Mouse (Mus musculus): Measurements from ENCODE around the gene Olfr1415. TPM values are rescaled to one million over a fixed set of nuclear protein-coding genes. Genes with fewer than 3 reads are reported as not detected.
"Not testable (repeated sequence)": the region's sequence is repeated elsewhere in the genome, so short reads cannot be mapped to it uniquely, and the experiment has no call there.

Olfr1415 gene
- not detected in 2 replicates for polyA plus RNA-seq (2015; fragmentation: Nextera tagmentation; extraction: Ambion mirVana)

GRCm38 (mm10) chr1:92496001-92496400 is at the start of gene Olfr1415:
Gene Olfr1415, minus strand, starts transcription at chr1:92496101.
- H3K9me3 ChIP-seq (ENCODE audit: low read length) = no peaks in the 10 kb centered on the region
- no peak within 1 kb of the TSS for H3K9ac ChIP-seq (replicated peaks; ENCODE audit: low read length)
- 77% methylated on average over 2 of the region's 2 CpGs for WGBS
- H3K4me3 ChIP-seq (ENCODE audit: low read length) = no peak within 1 kb of the TSS
- no peaks in the 10 kb centered on the region for H3K36me3 ChIP-seq (ENCODE audit: insufficient read depth, low read length)
- H3K27ac ChIP-seq (ENCODE audit: low read length) = no peak within 1 kb of the TSS
- no peak within 1 kb of the TSS for H3K4me2 ChIP-seq (replicated peaks; ENCODE audit: low read depth, low read length)
- ATAC-seq (ENCODE audit: low FRiP score, low TSS enrichment) = no peak
- no peaks in the 10 kb centered on the region for H3K27me3 ChIP-seq (ENCODE audit: insufficient read depth, low read length)
- H3K4me1 ChIP-seq (ENCODE audit: insufficient read depth, low read length) = no peaks in the 10 kb centered on the region

- no peak for ATAC-seq (ENCODE audit: low FRiP score, low TSS enrichment)
- Histone ChIP-seq H3K27ac (ENCODE audit: low read length) (no peak overlapping the region), H3K9me3 (ENCODE audit: low read length) (no peaks in the 10 kb centered on the region), H3K36me3 (ENCODE audit: insufficient read depth, low read length) (no peaks in the 10 kb centered on the region), H3K4me3 (ENCODE audit: low read length) (no peak overlapping the region), H3K4me1 (ENCODE audit: insufficient read depth, low read length) (no peaks in the 10 kb centered on the region), H3K27me3 (ENCODE audit: insufficient read depth, low read length) (0 out of 2 replicates have a peak, but pooled peaks cover 3% of the 10 kb centered on the region), H3K4me2 (replicated peaks; ENCODE audit: low read depth, low read length) (no peak overlapping the region), H3K9ac (replicated peaks; ENCODE audit: low read length) (no peak overlapping the region)
- WGBS = 61% methylated on average over 2 of the region's 2 CpGs
Measured at GRCm38 (mm10) chr1:92539071-92539470, 43.2 kb upstream of the Olfr1415 start.

GRCm38 (mm10) chr1:92536972-92537371 is 41.1 kb upstream of the Olfr1415 start:
- H3K4me3 ChIP-seq (ENCODE audit: low read length) = no peak overlapping the region
- no peak overlapping the region for H3K27ac ChIP-seq (ENCODE audit: low read length)
- no peak for ATAC-seq (ENCODE audit: low FRiP score, low TSS enrichment)
- H3K9me3 ChIP-seq (ENCODE audit: low read length) = no peaks in the 10 kb centered on the region
- no peak overlapping the region for H3K9ac ChIP-seq (replicated peaks; ENCODE audit: low read length)
- H3K36me3 ChIP-seq (ENCODE audit: insufficient read depth, low read length) = no peaks in the 10 kb centered on the region
- 28% methylated on average over 5 of the region's 5 CpGs for WGBS
- H3K4me1 ChIP-seq (ENCODE audit: insufficient read depth, low read length) = no peaks in the 10 kb centered on the region
- no peak overlapping the region for H3K4me2 ChIP-seq (replicated peaks; ENCODE audit: low read depth, low read length)
- H3K27me3 ChIP-seq (ENCODE audit: insufficient read depth, low read length) = 0 out of 2 replicates have a peak, but pooled peaks cover 3% of the 10 kb centered on the region

- H3K36me3 ChIP-seq (ENCODE audit: insufficient read depth, low read length) = no peaks in the 10 kb centered on the region
- WGBS = 87% methylated on average over 3 of the region's 3 CpGs
- no peaks in the 10 kb centered on the region for H3K9me3 ChIP-seq (ENCODE audit: low read length)
- no peak overlapping the region for H3K4me2 ChIP-seq (replicated peaks; ENCODE audit: low read depth, low read length)
- no peak overlapping the region for H3K4me3 ChIP-seq (ENCODE audit: low read length)
- ATAC-seq (ENCODE audit: low FRiP score, low TSS enrichment) = no peak
- no peak overlapping the region for H3K27ac ChIP-seq (ENCODE audit: low read length)
- 0 out of 2 replicates have a peak, but pooled peaks cover 6% of the 10 kb centered on the region for H3K4me1 ChIP-seq (ENCODE audit: insufficient read depth, low read length)
- no peaks in the 10 kb centered on the region for H3K27me3 ChIP-seq (ENCODE audit: insufficient read depth, low read length)
- H3K9ac ChIP-seq (replicated peaks; ENCODE audit: low read length) = no peak overlapping the region
Measured at GRCm38 (mm10) chr1:92523764-92524163, 27.9 kb upstream of the Olfr1415 start.

GRCm38 (mm10) chr1:92521376-92521775 is 25.5 kb upstream of the Olfr1415 start:
- Histone ChIP-seq H3K9me3 (ENCODE audit: low read length) (no peaks in the 10 kb centered on the region), H3K27me3 (ENCODE audit: insufficient read depth, low read length) (no peaks in the 10 kb centered on the region), H3K27ac (ENCODE audit: low read length) (no peak overlapping the region), H3K36me3 (ENCODE audit: insufficient read depth, low read length) (no peaks in the 10 kb centered on the region), H3K4me2 (replicated peaks; ENCODE audit: low read depth, low read length) (no peak overlapping the region), H3K4me3 (ENCODE audit: low read length) (no peak overlapping the region), H3K9ac (replicated peaks; ENCODE audit: low read length) (no peak overlapping the region), H3K4me1 (ENCODE audit: insufficient read depth, low read length) (0 out of 2 replicates have a peak, but pooled peaks cover 6% of the 10 kb centered on the region)
- ATAC-seq (ENCODE audit: low FRiP score, low TSS enrichment) = no peak
- 22% methylated on average over 10 of the region's 10 CpGs for WGBS

- no peak overlapping the region for H3K4me3 ChIP-seq (ENCODE audit: low read length)
- WGBS = 73% methylated on average over 6 of the region's 6 CpGs
- no peaks in the 10 kb centered on the region for H3K27me3 ChIP-seq (ENCODE audit: insufficient read depth, low read length)
- no peaks in the 10 kb centered on the region for H3K36me3 ChIP-seq (ENCODE audit: insufficient read depth, low read length)
- no peak for ATAC-seq (ENCODE audit: low FRiP score, low TSS enrichment)
- H3K4me2 ChIP-seq (replicated peaks; ENCODE audit: low read depth, low read length) = no peak overlapping the region
- 0 out of 2 replicates have a peak, but pooled peaks cover 6% of the 10 kb centered on the region for H3K4me1 ChIP-seq (ENCODE audit: insufficient read depth, low read length)
- no peaks in the 10 kb centered on the region for H3K9me3 ChIP-seq (ENCODE audit: low read length)
- no peak overlapping the region for H3K27ac ChIP-seq (ENCODE audit: low read length)
- H3K9ac ChIP-seq (replicated peaks; ENCODE audit: low read length) = no peak overlapping the region
Measured at GRCm38 (mm10) chr1:92519046-92519445, 23.1 kb upstream of the Olfr1415 start.

GRCm38 (mm10) chr1:92518561-92518960 is 22.7 kb upstream of the Olfr1415 start, which contains the start of gene Olfr1414:
Gene Olfr1414, minus strand, starts transcription at chr1:92518661.
- no peak for ATAC-seq (ENCODE audit: low FRiP score, low TSS enrichment)
- WGBS = 76% methylated on average over 3 of the region's 3 CpGs
- H3K27me3 ChIP-seq (ENCODE audit: insufficient read depth, low read length) = no peaks in the 10 kb centered on the region
- H3K9ac ChIP-seq (replicated peaks; ENCODE audit: low read length) = no peak within 1 kb of the TSS
- H3K4me3 ChIP-seq (ENCODE audit: low read length) = no peak within 1 kb of the TSS
- no peaks in the 10 kb centered on the region for H3K9me3 ChIP-seq (ENCODE audit: low read length)
- no peak within 1 kb of the TSS for H3K27ac ChIP-seq (ENCODE audit: low read length)
- H3K36me3 ChIP-seq (ENCODE audit: insufficient read depth, low read length) = no peaks in the 10 kb centered on the region
- 0 out of 2 replicates have a peak, but pooled peaks cover 6% of the 10 kb centered on the region for H3K4me1 ChIP-seq (ENCODE audit: insufficient read depth, low read length)
- H3K4me2 ChIP-seq (replicated peaks; ENCODE audit: low read depth, low read length) = no peak within 1 kb of the TSS

GRCm38 (mm10) chr1:92515390-92515789 is 19.5 kb upstream of the Olfr1415 start:
- H3K4me1 ChIP-seq (ENCODE audit: insufficient read depth, low read length) = no peaks in the 10 kb centered on the region
- H3K36me3 ChIP-seq (ENCODE audit: insufficient read depth, low read length) = no peaks in the 10 kb centered on the region
- 70% methylated on average over 11 of the region's 11 CpGs for WGBS
- no peak overlapping the region for H3K4me2 ChIP-seq (replicated peaks; ENCODE audit: low read depth, low read length)
- H3K9ac ChIP-seq (replicated peaks; ENCODE audit: low read length) = no peak overlapping the region
- no peak overlapping the region for H3K27ac ChIP-seq (ENCODE audit: low read length)
- no peaks in the 10 kb centered on the region for H3K27me3 ChIP-seq (ENCODE audit: insufficient read depth, low read length)
- no peaks in the 10 kb centered on the region for H3K9me3 ChIP-seq (ENCODE audit: low read length)
- ATAC-seq (ENCODE audit: low FRiP score, low TSS enrichment) = no peak
- no peak overlapping the region for H3K4me3 ChIP-seq (ENCODE audit: low read length)

GRCm38 (mm10) chr1:92511646-92512045 is 15.7 kb upstream of the Olfr1415 start:
- not testable (repeated sequence) for H3K4me3 ChIP-seq (ENCODE audit: low read length); H3K27ac ChIP-seq (ENCODE audit: low read length); ATAC-seq (ENCODE audit: low FRiP score, low TSS enrichment); H3K4me1 ChIP-seq (ENCODE audit: insufficient read depth, low read length); H3K4me2 ChIP-seq (replicated peaks; ENCODE audit: low read depth, low read length); H3K9me3 ChIP-seq (ENCODE audit: low read length); H3K36me3 ChIP-seq (ENCODE audit: insufficient read depth, low read length); H3K27me3 ChIP-seq (ENCODE audit: insufficient read depth, low read length); H3K9ac ChIP-seq (replicated peaks; ENCODE audit: low read length)
- 89% methylated on average over 4 of the region's 5 CpGs for whole genome bisulfite sequencing

GRCm38 (mm10) chr1:92485013-92485412 is 10.9 kb downstream of the Olfr1415 start, which contains the start of gene Olfr1416:
Gene Olfr1416, minus strand, starts transcription at chr1:92485113.
- no peak within 1 kb of the TSS for H3K9ac ChIP-seq (replicated peaks; ENCODE audit: low read length)
- H3K27ac ChIP-seq (ENCODE audit: low read length) = no peak within 1 kb of the TSS
- ATAC-seq (ENCODE audit: low FRiP score, low TSS enrichment) = no peak
- no peak within 1 kb of the TSS for H3K4me3 ChIP-seq (ENCODE audit: low read length)
- H3K36me3 ChIP-seq (ENCODE audit: insufficient read depth, low read length) = no peaks in the 10 kb centered on the region
- no peaks in the 10 kb centered on the region for H3K27me3 ChIP-seq (ENCODE audit: insufficient read depth, low read length)
- H3K4me1 ChIP-seq (ENCODE audit: insufficient read depth, low read length) = no peaks in the 10 kb centered on the region
- no peak within 1 kb of the TSS for H3K4me2 ChIP-seq (replicated peaks; ENCODE audit: low read depth, low read length)
- H3K9me3 ChIP-seq (ENCODE audit: low read length) = peaks cover 6% of the 10 kb centered on the region; the same call in 1 of the 2 replicates
